Mouse (Mus musculus) lung, postnatal 36 days (tissue): ENCODE results near the gene Olfr810.

Experiments used
- DNase-seq: peaks from one replicate; pipeline ENCODE4 v3.0.0; 2022; ENCODE audit warnings: mixed read lengths

Olfr810 gene

GRCm38 (mm10) chr10:129794817-129795216 lies at the start of gene Olfr810:
Gene Olfr810 (minus strand): TSS chr10:129794917.
- no peak for DNase-seq

GRCm38 (mm10) chr10:129804296-129804695 lies 9.6 kb upstream of the Olfr810 start, which contains the start of gene Olfr811:
Gene Olfr811 (minus strand): TSS chr10:129804396.
- DNase-seq: no peak

GRCm38 (mm10) chr10:129778123-129778522 lies 16.6 kb downstream of the Olfr810 start:
- no peak for DNase-seq

GRCm38 (mm10) chr10:129774338-129774737 lies 20.4 kb downstream of the Olfr810 start, which contains the start of gene Olfr809:
Gene Olfr809 (plus strand): TSS chr10:129774638.
- no peak for DNase-seq

- DNase-seq: no peak
Measured at GRCm38 (mm10) chr10:129765182-129765581, 29.5 kb downstream of the Olfr810 start, which contains the start of gene Olfr808. Gene Olfr808 (plus strand): TSS chr10:129765482.

GRCm38 (mm10) chr10:129757693-129758092 lies 37.0 kb downstream of the Olfr810 start, which contains the start of gene Olfr807:
Gene Olfr807 (minus strand): TSS chr10:129757793.
- no peak for DNase-seq

- no peak for DNase-seq
Measured at GRCm38 (mm10) chr10:129741821-129742220, 52.9 kb downstream of the Olfr810 start, which contains the start of gene Olfr806. Gene Olfr806 (minus strand): TSS chr10:129741921.
